Mouse (Mus musculus): ENCODE measurements around the gene Lysmd3.

- TF ChIP-seq CTCF (IDR thresholded peaks at IDR 0.05; ENCODE audit: borderline replicate concordance, extremely low read depth, insufficient read depth, insufficient read length) (no peak), POLR2A (IDR thresholded peaks at IDR 0.05; ENCODE audit: borderline replicate concordance, extremely low read depth, insufficient read depth, insufficient read length, poor library complexity, severe bottlenecking) (peak; percentile 29; the same call in 1 of the 2 replicates)
These were observed 24.6 kb upstream of the Lysmd3 start, which contains the start of gene Adgrv1 for GRCm38 (mm10) chr13:81632720-81633415.
